Mouse (Mus musculus) G1E (cell line): Measurements from ENCODE around the gene Dzank1.

Source experiments
- CTCF ChIP-seq: IDR thresholded peaks from 2 replicates; pipeline ENCODE4 v1.5.1; 2012; ENCODE audit warnings: low read depth, low read length, inconsistent platforms, mixed read lengths
- GATA1 ChIP-seq: IDR thresholded peaks from 2 replicates; pipeline ENCODE4 v1.6.1; 2012; ENCODE audit warnings: borderline replicate concordance, low read length, inconsistent platforms, mixed read lengths
- POLR2AphosphoS5 ChIP-seq: IDR thresholded peaks from 2 replicates; pipeline ENCODE4 v1.6.1; 2012; ENCODE audit warnings: low read depth, low read length, inconsistent platforms; ENCODE audit not compliant: insufficient replicate concordance
- TAL1 ChIP-seq: conservative IDR thresholded peaks from 2 replicates; pipeline ENCODE4 v1.6.1; 2012; ENCODE audit warnings: low read depth, low read length, inconsistent platforms, mixed read lengths

GRCm38 (mm10) chr2:144502134-144502533 is 25.1 kb downstream of the Dzank1 start:
- TF ChIP-seq CTCF (no peak), TAL1 (no peak), POLR2AphosphoS5 (no peak), GATA1 (no peak)
